Mouse (Mus musculus): ENCODE measurements at regions not wholly inside any gene's neighbourhood (a gene's known extent, or its start where the extent isn't known, plus 50 kb on each side); places are given as distances from the start of the nearest gene placed in this dataset.

- TF ChIP-seq ZC3H11A (IDR thresholded peaks at IDR 0.05; ENCODE audit: borderline replicate concordance, low read depth, low read length) (no peak), ZNF384 (IDR thresholded peaks at IDR 0.05; ENCODE audit: low read depth, low read length) (no peak), MAFK (IDR thresholded peaks at IDR 0.05; ENCODE audit: insufficient read depth, low read depth, low read length) (no peak), CHD2 (IDR thresholded peaks at IDR 0.05; ENCODE audit: low read depth, low read length) (no peak), HCFC1 (IDR thresholded peaks at IDR 0.05; ENCODE audit: borderline replicate concordance, insufficient read depth, low read length) (no peak)
These were observed 180.0 kb upstream of the Gli3 start for GRCm38 (mm10) chr13:15283065-15283464.

Data from ES-E14 (cell line).